Mouse (Mus musculus) megakaryocyte, embryonic 14.5 days (primary cell): ENCODE measurements around the gene Gm17428.

Experiments
- FLI1 ChIP-seq: IDR thresholded peaks from 2 replicates; pipeline ENCODE4 v1.6.1; 2012; ENCODE audit warnings: low read length, inconsistent platforms, mixed read lengths
- GATA1 ChIP-seq: IDR thresholded peaks from 3 replicates; pipeline ENCODE4 v1.6.1; 2012; ENCODE audit warnings: mixed read lengths, low read length, inconsistent platforms, borderline replicate concordance

DNA sequence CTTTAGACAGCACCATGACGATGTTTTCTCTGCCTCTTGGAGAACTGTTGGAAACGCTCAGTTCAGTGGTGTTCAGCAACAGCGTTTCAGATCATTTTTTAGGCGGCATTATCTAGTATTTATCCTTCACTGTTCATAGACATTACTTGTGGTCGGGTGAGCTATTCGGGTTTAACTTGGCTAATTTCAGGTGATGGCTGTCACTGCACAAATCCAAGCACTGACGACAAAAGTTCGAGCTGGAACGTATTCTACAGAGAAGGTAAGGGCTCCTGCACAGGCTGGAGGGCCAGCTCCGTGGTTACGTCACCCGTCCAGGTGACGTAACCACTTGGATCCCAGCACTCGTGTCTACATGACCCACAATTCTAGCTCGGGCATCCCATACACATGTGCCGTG, 40.1 kb downstream of the Gm17428 start:
- TF ChIP-seq GATA1 (no peak), FLI1 (no peak)
